Mouse (Mus musculus) midbrain, embryonic 14.5 days (tissue): ENCODE results near the gene Kdm4b. TPM values are rescaled to one million over a fixed set of nuclear protein-coding genes. Genes with fewer than 3 reads are reported as not detected.

Experiments
- ATAC-seq: fragments of 200-750 bp; cut with Nextera tagmentation; 2 replicates; pipeline ENCODE4 v1.8.0; 2017; ENCODE audit warnings: moderate number of reproducible peaks, moderate library complexity; ENCODE audit not compliant: low FRiP score, low TSS enrichment
- DNase-seq: peaks from one replicate; pipeline ENCODE4 v3.0.0-alpha.2; 2015
- H3K27ac ChIP-seq: fragments of 300-500 bp; sonication (generic); replicated peaks from 2 replicates; pipeline ENCODE4 v1.5.1; 2014; ENCODE audit warnings: mild to moderate bottlenecking, low read depth, low read length, moderate library complexity
- H3K27me3 ChIP-seq: fragments of 300-500 bp; sonication (generic); 2 replicates; pipeline ENCODE4 v1.6.1; 2014; ENCODE audit warnings: low read length, control low read depth, mixed read lengths; ENCODE audit not compliant: control insufficient read depth, insufficient read depth
- H3K36me3 ChIP-seq: fragments of 300-500 bp; sonication (generic); 2 replicates; pipeline ENCODE4 v1.6.1; 2014; ENCODE audit warnings: low read length, control low read depth; ENCODE audit not compliant: control insufficient read depth, insufficient read depth
- H3K4me1 ChIP-seq: fragments of 300-500 bp; sonication (generic); 2 replicates; pipeline ENCODE4 v1.6.1; 2014; ENCODE audit warnings: mild to moderate bottlenecking, antibody characterized with exemption, low read length, control low read depth; ENCODE audit not compliant: control insufficient read depth, insufficient read depth
- H3K4me2 ChIP-seq: fragments of 300-500 bp; sonication (generic); 2 replicates; pipeline ENCODE4 v1.6.1; 2014; ENCODE audit warnings: mild to moderate bottlenecking, low read length, moderate library complexity
- H3K4me3 ChIP-seq: fragments of 300-500 bp; sonication (generic); replicated peaks from 2 replicates; pipeline ENCODE4 v1.5.1; 2014; ENCODE audit warnings: low read depth, low read length
- H3K9ac ChIP-seq: fragments of 300-500 bp; sonication (generic); replicated peaks from 2 replicates; pipeline ENCODE4 v1.6.1; 2014; ENCODE audit warnings: mild to moderate bottlenecking, low read length, moderate library complexity
- H3K9me3 ChIP-seq: fragments of 300-500 bp; sonication (generic); 2 replicates; pipeline ENCODE4 v1.6.1; 2016; ENCODE audit warnings: low read length, control low read depth, mixed read lengths; ENCODE audit not compliant: control insufficient read depth
- WGBS: fragments of 180-500 bp; shearing (Covaris S2); extraction: QIAGEN DNeasy Blood & Tissue Kit; methylation state at CpG from one replicate; pipeline ENCODE4 v1.1.7; 2014; 5-methylcytosine and 5-hydroxymethylcytosine counted together
- polyA plus RNA-seq: library from polyadenylated mRNA; unstranded; fragments of >200 nt; fragmentation: Nextera tagmentation; extraction: Ambion mirVana; gene quantifications from 2 replicates; pipeline ENCODE4 v1.2.1, GENCODE M21; 2014

Kdm4b gene
- polyA plus RNA-seq, 1 experiment from 2014 or later = 78.9 TPM

GRCm38 (mm10) chr17:56348128-56348527 lies 22.3 kb downstream of the Kdm4b start:
- 77% methylated on average over 4 of the region's 4 CpGs for WGBS
- H3K4me3 ChIP-seq = no peak overlapping the region

GRCm38 (mm10) chr17:56348586-56348985 lies 22.7 kb downstream of the Kdm4b start:
- Histone ChIP-seq H3K4me3 (no peak overlapping the region), H3K9me3 (no peaks in the 10 kb centered on the region), H3K36me3 (peaks cover 27% of the 10 kb centered on the region), H3K27me3 (no peaks in the 10 kb centered on the region), H3K4me2 (no peak overlapping the region), H3K4me1 (no peaks in the 10 kb centered on the region), H3K9ac (no peak overlapping the region), H3K27ac (no peak overlapping the region)
- DNase-seq (no peak), ATAC-seq (no peak)

More at GRCm38 (mm10) chr17:56348128-56348527, 22.3 kb downstream of the Kdm4b start:
- Histone ChIP-seq H3K4me2 (no peak overlapping the region), H3K9me3 (no peaks in the 10 kb centered on the region), H3K9ac (no peak overlapping the region), H3K27me3 (no peaks in the 10 kb centered on the region), H3K36me3 (peaks cover 22% of the 10 kb centered on the region), H3K27ac (no peak overlapping the region), H3K4me1 (no peaks in the 10 kb centered on the region)
- DNase-seq (no peak), ATAC-seq (no peak)

- Histone ChIP-seq H3K4me1 (no peaks in the 10 kb centered on the region), H3K9ac (no peak overlapping the region), H3K4me3 (no peak overlapping the region), H3K27me3 (no peaks in the 10 kb centered on the region), H3K27ac (no peak overlapping the region), H3K4me2 (no peak overlapping the region), H3K36me3 (peaks cover 44% of the 10 kb centered on the region), H3K9me3 (no peaks in the 10 kb centered on the region)
- ATAC-seq = peak; percentile 53; the same call in 1 of the 2 replicates
- WGBS = 33% methylated on average over 2 of the region's 2 CpGs
- peak; percentile 85 for DNase-seq
Measured at GRCm38 (mm10) chr17:56350694-56351093, 24.8 kb downstream of the Kdm4b start.

GRCm38 (mm10) chr17:56356921-56357885 lies 31.3 kb downstream of the Kdm4b start:
- Histone ChIP-seq H3K4me2 (no peak overlapping the region), H3K4me1 (no peaks in the 10 kb centered on the region), H3K9ac (no peak overlapping the region), H3K27ac (no peak overlapping the region), H3K27me3 (no peaks in the 10 kb centered on the region), H3K9me3 (no peaks in the 10 kb centered on the region), H3K36me3 (peaks cover 85% of the 10 kb centered on the region), H3K4me3 (no peak overlapping the region)
- WGBS = 73% methylated on average over 9 of the region's 9 CpGs
- DNase-seq = peak; percentile 92
- ATAC-seq = peak; percentile 67

- no peak for DNase-seq
- peaks cover 78% of the 10 kb centered on the region for H3K36me3 ChIP-seq
- no peak overlapping the region for H3K4me2 ChIP-seq
- H3K9ac ChIP-seq = no peak overlapping the region
- no peak overlapping the region for H3K27ac ChIP-seq
- no peak overlapping the region for H3K4me3 ChIP-seq
- 85% methylated on average over 3 of the region's 3 CpGs for WGBS
- H3K27me3 ChIP-seq = no peaks in the 10 kb centered on the region
- no peaks in the 10 kb centered on the region for H3K4me1 ChIP-seq
- H3K9me3 ChIP-seq = no peaks in the 10 kb centered on the region
- ATAC-seq = no peak
Measured at GRCm38 (mm10) chr17:56359183-56359725, 33.4 kb downstream of the Kdm4b start.

- 0 out of 2 replicates have a peak overlapping the region, but pooled peaks have one; percentile 5 for H3K27ac ChIP-seq
- H3K9me3 ChIP-seq = no peaks in the 10 kb centered on the region
- H3K36me3 ChIP-seq = peaks cover 73% of the 10 kb centered on the region
- H3K27me3 ChIP-seq = no peaks in the 10 kb centered on the region
- WGBS = 95% methylated on average over 1 of the region's 1 CpGs
- no peak overlapping the region for H3K4me2 ChIP-seq
- no peaks in the 10 kb centered on the region for H3K4me1 ChIP-seq
- H3K4me3 ChIP-seq = no peak overlapping the region
- ATAC-seq (no peak), DNase-seq (no peak)
- peak overlapping the region; percentile 9; the same call in 1 of the 2 replicates for H3K9ac ChIP-seq
Measured at GRCm38 (mm10) chr17:56359864-56360263, 34.0 kb downstream of the Kdm4b start.

- no peak overlapping the region for H3K4me2 ChIP-seq
- no peak for ATAC-seq
- DNase-seq = no peak
- no peak overlapping the region for H3K4me3 ChIP-seq
- peak overlapping the region; percentile 9; the same call in 1 of the 2 replicates for H3K9ac ChIP-seq
- H3K9me3 ChIP-seq = no peaks in the 10 kb centered on the region
- peaks cover 73% of the 10 kb centered on the region for H3K36me3 ChIP-seq
- H3K4me1 ChIP-seq = no peaks in the 10 kb centered on the region
- H3K27me3 ChIP-seq = no peaks in the 10 kb centered on the region
- H3K27ac ChIP-seq = 0 out of 2 replicates have a peak overlapping the region, but pooled peaks have one; percentile 8
- 74% methylated on average over 8 of the region's 8 CpGs for WGBS
Measured at GRCm38 (mm10) chr17:56360451-56360850, 34.6 kb downstream of the Kdm4b start.

GRCm38 (mm10) chr17:56361542-56361941 lies 35.7 kb downstream of the Kdm4b start:
- WGBS = 88% methylated on average over 2 of the region's 2 CpGs
- Histone ChIP-seq H3K4me3 (no peak overlapping the region), H3K9me3 (no peaks in the 10 kb centered on the region), H3K4me2 (no peak overlapping the region), H3K36me3 (peaks cover 65% of the 10 kb centered on the region), H3K27me3 (no peaks in the 10 kb centered on the region), H3K27ac (no peak overlapping the region), H3K9ac (no peak overlapping the region), H3K4me1 (0 out of 2 replicates have a peak, but pooled peaks cover 2% of the 10 kb centered on the region)
- no peak for DNase-seq
- ATAC-seq = no peak
